Mouse (Mus musculus) MEL (cell line): ENCODE results near the gene Ell2.

Source experiments
- EP300 ChIP-seq, 2 experiments: IDR thresholded peaks; 2 replicates each; pipeline ENCODE4 v1.6.1; 2011; ENCODE audit warnings: improper control_type of control experiment in 2 of 2, low read length in 2 of 2, low read depth in 1 of 2, mild to moderate bottlenecking in 1 of 2
- JUND ChIP-seq: IDR thresholded peaks from 2 replicates; pipeline ENCODE4 v1.6.1; 2011; ENCODE audit warnings: low read depth, mild to moderate bottlenecking, improper control_type of control experiment, low read length
- SMC3 ChIP-seq: IDR thresholded peaks from 2 replicates; pipeline ENCODE4 v1.6.1; 2011; ENCODE audit warnings: low read depth, low read length, improper control_type of control experiment

DNA sequence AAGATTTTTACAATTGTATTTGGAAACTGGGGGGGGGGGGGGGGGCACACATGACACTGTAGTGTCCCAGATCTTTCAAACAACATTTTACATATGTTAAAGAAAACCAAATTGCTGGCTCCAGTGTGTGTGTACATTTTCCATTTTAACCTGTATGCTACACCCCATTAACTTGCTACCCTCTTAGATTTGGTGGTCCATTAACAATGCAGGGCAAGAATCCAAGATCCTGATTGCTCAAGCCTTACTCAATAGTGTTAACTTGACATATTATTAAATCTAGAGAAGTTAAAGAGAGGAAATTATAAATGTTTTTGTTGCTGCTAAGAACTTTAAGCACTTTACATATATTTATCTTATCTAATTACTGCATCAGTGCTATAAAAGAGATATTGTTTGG, 24.2 kb downstream of the Ell2 start:
- no peak for TF ChIP-seq EP300 (IDR thresholded peaks at IDR 0.05; ENCODE audit: low read depth in 1 of 2, low read length in 2 of 2)
- no peak for TF ChIP-seq SMC3
- TF ChIP-seq JUND = no peak
